Mouse (Mus musculus) embryonic facial prominence, embryonic 15.5 days (tissue): ENCODE results near the gene Gjb3. TPM values are rescaled to one million over a fixed set of nuclear protein-coding genes. Genes with fewer than 3 reads are reported as not detected.

Experiments used
- ATAC-seq: fragments of 200-750 bp; cut with Nextera tagmentation; 2 replicates; pipeline ENCODE4 v1.8.0; 2017; ENCODE audit warnings: low read depth, moderate TSS enrichment; ENCODE audit not compliant: insufficient number of reproducible peaks, low FRiP score, low TSS enrichment
- H3K27ac ChIP-seq: fragments of 300-500 bp; sonication (generic); replicated peaks from 2 replicates; pipeline ENCODE4 v1.5.1; 2015; ENCODE audit warnings: mild to moderate bottlenecking, inconsistent platforms
- H3K27me3 ChIP-seq: fragments of 300-500 bp; sonication (generic); 2 replicates; pipeline ENCODE4 v1.6.1; 2015; ENCODE audit warnings: inconsistent platforms
- H3K36me3 ChIP-seq: fragments of 300-500 bp; sonication (generic); 2 replicates; pipeline ENCODE4 v1.6.1; 2015; ENCODE audit warnings: mild to moderate bottlenecking, inconsistent platforms
- H3K4me1 ChIP-seq: fragments of 300-500 bp; sonication (generic); 2 replicates; pipeline ENCODE4 v1.6.1; 2015; ENCODE audit warnings: inconsistent platforms
- H3K4me2 ChIP-seq: fragments of 300-500 bp; sonication (generic); replicated peaks from 2 replicates; pipeline ENCODE4 v1.6.1; 2015; ENCODE audit warnings: mild to moderate bottlenecking, inconsistent platforms
- H3K4me3 ChIP-seq: fragments of 300-500 bp; sonication (generic); replicated peaks from 2 replicates; pipeline ENCODE4 v1.5.1; 2015; ENCODE audit warnings: mild to moderate bottlenecking, inconsistent platforms
- H3K9ac ChIP-seq: fragments of 300-500 bp; sonication (generic); 2 replicates; pipeline ENCODE4 v1.6.1; 2015; ENCODE audit warnings: inconsistent platforms
- H3K9me3 ChIP-seq: fragments of 300-500 bp; sonication (generic); replicated peaks from 2 replicates; pipeline ENCODE4 v1.6.1; 2016; ENCODE audit warnings: inconsistent platforms
- WGBS: fragments of 180-500 bp; shearing (Covaris S2); methylation state at CpG from one replicate; pipeline ENCODE4 v1.1.7; 2015; 5-methylcytosine and 5-hydroxymethylcytosine counted together
- polyA plus RNA-seq: library from polyadenylated mRNA; unstranded; fragments of >200 nt; fragmentation: Nextera tagmentation; extraction: Ambion mirVana; gene quantifications from 2 replicates; pipeline ENCODE4 v1.2.1, GENCODE M21; 2015

Gjb3 gene
- polyA plus RNA-seq, 1 experiment from 2014 or later, result 16.0 TPM

GRCm38 (mm10) chr4:127279241-127279640 is 51.4 kb downstream of the Gjb3 start:
- Histone ChIP-seq H3K27ac (no peak overlapping the region), H3K9ac (no peak overlapping the region), H3K4me3 (no peak overlapping the region), H3K36me3 (no peaks in the 10 kb centered on the region), H3K27me3 (no peaks in the 10 kb centered on the region), H3K4me2 (no peak overlapping the region), H3K9me3 (no peaks in the 10 kb centered on the region), H3K4me1 (no peaks in the 10 kb centered on the region)
- 66% methylated on average over 9 of the region's 9 CpGs for WGBS
- ATAC-seq, result no peak

GRCm38 (mm10) chr4:127278451-127279001 is 52.1 kb downstream of the Gjb3 start:
- H3K4me2 ChIP-seq, result 0 out of 2 replicates have a peak overlapping the region, but pooled peaks have one; percentile 6
- no peaks in the 10 kb centered on the region for H3K4me1 ChIP-seq
- no peaks in the 10 kb centered on the region for H3K27me3 ChIP-seq
- no peak overlapping the region for H3K4me3 ChIP-seq
- H3K9ac ChIP-seq, result no peak overlapping the region
- WGBS, result 31% methylated on average over 9 of the region's 9 CpGs
- H3K36me3 ChIP-seq, result no peaks in the 10 kb centered on the region
- H3K27ac ChIP-seq, result no peak overlapping the region
- ATAC-seq, result peak; percentile 39; the same call in 1 of the 2 replicates
- H3K9me3 ChIP-seq, result no peaks in the 10 kb centered on the region

Other genes with a start within 250 kb of the Gjb3 start
- gene Tmem35b, start 207.2 kb downstream of the Gjb3 start, polyA plus RNA-seq, result 15.6 and 18.1 TPM in 2 replicates
- gene Dlgap3, start 161.6 kb downstream of the Gjb3 start, polyA plus RNA-seq, result 1.7 and 2.0 TPM in 2 replicates
- gene Smim12, start 87.1 kb downstream of the Gjb3 start, polyA plus RNA-seq, result 47.5 and 55.4 TPM in 2 replicates
- 17.7 and 17.8 TPM in 2 replicates for gene Gja4, start 16.8 kb downstream of the Gjb3 start, polyA plus RNA-seq
- gene Gjb4, start 23.2 kb upstream of the Gjb3 start, polyA plus RNA-seq, result 4.4 and 5.3 TPM in 2 replicates
- gene Gjb5, start 27.3 kb upstream of the Gjb3 start, polyA plus RNA-seq, result 2.3 and 3.4 TPM in 2 replicates